22 mouse cellular contexts compared by ENCODE assay signal in genomic region chr12:46781481-46781880, GRCm38 (mm10). TPM values are rescaled to one million over a fixed set of nuclear protein-coding genes. Genes with fewer than 3 reads are reported as not detected.
DNase-seq lines count a peak whose midpoint lies in the region; ATAC-seq lines count a peak whose summit lies in the region.
"Had no signal": no experiment of that assay in that cellular context is flagged by ENCODE, and none has a peak within 500 bp of the region (broad histone marks: within the 10 kb centered on the region; RNA-seq: fewer than 3 reads in every experiment).

No protein-coding gene starts in this region.

- DNase-seq in cerebellum, postnatal 36 days = no peak
- no peak for DNase-seq in hindbrain, embryonic 11.5 days (ENCODE audit: low spot score)
- no peak for DNase-seq in testis, postnatal 10 days (ENCODE audit: low spot score)
- DNase-seq: adrenal gland, adult 8-10 months; gastrocnemius, postnatal 14 days; heart, adult 11 months; heart, postnatal 10 days; kidney, adult 18-20 months; kidney, postnatal 4 days; lung, adult 2 months; right cerebral cortex, postnatal 14 days had no signal

- H3K4me3 ChIP-seq in hindbrain, embryonic 11.5 days (ENCODE audit: low read depth, low read length) = no peak overlapping the region
- no peak overlapping the region for H3K4me3 ChIP-seq in hindbrain, embryonic 12.5 days
- no peak overlapping the region for H3K4me3 ChIP-seq in midbrain, embryonic 13.5 days (replicated peaks)
- H3K4me3 ChIP-seq in midbrain, embryonic 16.5 days (ENCODE audit: low read depth, low read length) = no peak overlapping the region
- no peak overlapping the region for H3K4me3 ChIP-seq in neural tube, embryonic 15.5 days (replicated peaks)
- H3K4me3 ChIP-seq: embryonic facial prominence, embryonic 10.5 days; heart, embryonic 12.5 days; limb, embryonic 13.5 days; liver, embryonic 12.5 days had no signal

- no peaks in the 10 kb centered on the region for H3K4me1 ChIP-seq in hindbrain, embryonic 11.5 days (replicated peaks; ENCODE audit: control insufficient read depth, insufficient read depth, low read length)
- no peaks in the 10 kb centered on the region for H3K4me1 ChIP-seq in hindbrain, embryonic 12.5 days
- 0 out of 2 replicates have a peak, but pooled peaks cover 2% of the 10 kb centered on the region for H3K4me1 ChIP-seq in midbrain, embryonic 13.5 days (replicated peaks)
- H3K4me1 ChIP-seq in midbrain, embryonic 16.5 days (ENCODE audit: control insufficient read depth, insufficient read depth, low read length) = peaks cover 9% of the 10 kb centered on the region
- 0 out of 2 replicates have a peak, but pooled peaks cover 3% of the 10 kb centered on the region for H3K4me1 ChIP-seq in neural tube, embryonic 15.5 days
- H3K4me1 ChIP-seq: embryonic facial prominence, embryonic 10.5 days; heart, embryonic 12.5 days; limb, embryonic 13.5 days; liver, embryonic 12.5 days had no signal

- no peaks in the 10 kb centered on the region for H3K27me3 ChIP-seq in hindbrain, embryonic 11.5 days (ENCODE audit: control insufficient read depth, insufficient read depth, low read length)
- no peaks in the 10 kb centered on the region for H3K27me3 ChIP-seq in hindbrain, embryonic 12.5 days
- H3K27me3 ChIP-seq in midbrain, embryonic 13.5 days = no peaks in the 10 kb centered on the region
- H3K27me3 ChIP-seq in midbrain, embryonic 16.5 days (ENCODE audit: control insufficient read depth, insufficient read depth, low read depth, low read length) = no peaks in the 10 kb centered on the region
- no peaks in the 10 kb centered on the region for H3K27me3 ChIP-seq in neural tube, embryonic 15.5 days (replicated peaks)
- H3K27me3 ChIP-seq: heart, embryonic 12.5 days; limb, embryonic 13.5 days; liver, embryonic 12.5 days had no signal

- H3K4me2 ChIP-seq in hindbrain, embryonic 11.5 days (replicated peaks; ENCODE audit: low read depth, low read length) = no peak overlapping the region
- no peak overlapping the region for H3K4me2 ChIP-seq in hindbrain, embryonic 12.5 days (replicated peaks)
- no peak overlapping the region for H3K4me2 ChIP-seq in midbrain, embryonic 13.5 days (replicated peaks)
- H3K4me2 ChIP-seq in midbrain, embryonic 16.5 days (ENCODE audit: low read length) = no peak overlapping the region
- H3K4me2 ChIP-seq in neural tube, embryonic 15.5 days = no peak overlapping the region
- H3K4me2 ChIP-seq: heart, embryonic 12.5 days; limb, embryonic 13.5 days; liver, embryonic 12.5 days had no signal

- peak; percentile 45; the same call in 1 of the 2 replicates for ATAC-seq in cerebellum, adult (ENCODE audit: insufficient number of reproducible peaks, low FRiP score, low TSS enrichment)
- 0 out of 2 replicates have a peak, but pooled peaks have one; percentile 10 for ATAC-seq in hindbrain, embryonic 11.5 days (ENCODE audit: low FRiP score)
- no peak for ATAC-seq in hindbrain, embryonic 12.5 days (ENCODE audit: low FRiP score)
- peak; percentile 66 for ATAC-seq in midbrain, embryonic 13.5 days
- ATAC-seq in midbrain, embryonic 16.5 days = no peak
- peak; percentile 48; the same call in 1 of the 2 replicates for ATAC-seq in neural tube, embryonic 15.5 days (ENCODE audit: low FRiP score)
- ATAC-seq: inflammation-experienced regulatory T-cells, adult 6 months; liver, embryonic 12.5 days had no signal

- no peak overlapping the region for H3K9ac ChIP-seq in hindbrain, embryonic 11.5 days (ENCODE audit: low read depth, low read length)
- no peak overlapping the region for H3K9ac ChIP-seq in hindbrain, embryonic 12.5 days
- no peak overlapping the region for H3K9ac ChIP-seq in midbrain, embryonic 13.5 days (replicated peaks)
- no peak overlapping the region for H3K9ac ChIP-seq in midbrain, embryonic 16.5 days (ENCODE audit: low read depth, low read length)
- no peak overlapping the region for H3K9ac ChIP-seq in neural tube, embryonic 15.5 days (replicated peaks)
- H3K9ac ChIP-seq: heart, embryonic 12.5 days; limb, embryonic 13.5 days; liver, embryonic 12.5 days had no signal

- H3K27ac ChIP-seq in hindbrain, embryonic 11.5 days (ENCODE audit: low read depth, low read length) = no peak overlapping the region
- no peak overlapping the region for H3K27ac ChIP-seq in hindbrain, embryonic 12.5 days
- H3K27ac ChIP-seq in midbrain, embryonic 13.5 days = no peak overlapping the region
- H3K27ac ChIP-seq in midbrain, embryonic 16.5 days (ENCODE audit: low read length) = no peak overlapping the region
- no peak overlapping the region for H3K27ac ChIP-seq in neural tube, embryonic 15.5 days (replicated peaks)
- H3K27ac ChIP-seq: embryonic facial prominence, embryonic 10.5 days; limb, embryonic 13.5 days; liver, embryonic 12.5 days; stomach, postnatal 0 days had no signal

- H3K9me3 ChIP-seq in hindbrain, embryonic 11.5 days (ENCODE audit: control insufficient read depth, low read length) = no peaks in the 10 kb centered on the region
- H3K9me3 ChIP-seq in hindbrain, embryonic 12.5 days (replicated peaks) = no peaks in the 10 kb centered on the region
- no peaks in the 10 kb centered on the region for H3K9me3 ChIP-seq in midbrain, embryonic 13.5 days
- H3K9me3 ChIP-seq in midbrain, embryonic 16.5 days (replicated peaks; ENCODE audit: control insufficient read depth, low read length, poor library complexity, severe bottlenecking) = no peaks in the 10 kb centered on the region
- no peaks in the 10 kb centered on the region for H3K9me3 ChIP-seq in neural tube, embryonic 15.5 days (replicated peaks)
- H3K9me3 ChIP-seq: embryonic facial prominence, embryonic 10.5 days; heart, embryonic 12.5 days; limb, embryonic 13.5 days; liver, embryonic 12.5 days had no signal

- H3K36me3 ChIP-seq in hindbrain, embryonic 11.5 days (ENCODE audit: control insufficient read depth, insufficient read depth, low read length) = no peaks in the 10 kb centered on the region
- no peaks in the 10 kb centered on the region for H3K36me3 ChIP-seq in hindbrain, embryonic 12.5 days
- H3K36me3 ChIP-seq in midbrain, embryonic 13.5 days = peaks cover 5% of the 10 kb centered on the region; the same call in 1 of the 2 replicates
- H3K36me3 ChIP-seq in midbrain, embryonic 16.5 days (ENCODE audit: control insufficient read depth, insufficient read depth, low read length) = no peaks in the 10 kb centered on the region
- H3K36me3 ChIP-seq in neural tube, embryonic 15.5 days = no peaks in the 10 kb centered on the region
- H3K36me3 ChIP-seq: embryonic facial prominence, embryonic 10.5 days; heart, embryonic 12.5 days; limb, embryonic 13.5 days; liver, embryonic 12.5 days had no signal

RNA-seq across cellular contexts. Expression of gene Nova1, which starts 37.2 kb away (rescaled TPM):
- 26.5 and 31.0 TPM in 2 replicates for polyA plus RNA-seq in hindbrain, embryonic 11.5 days (2014; fragmentation: Nextera tagmentation; extraction: Ambion mirVana)
- polyA plus RNA-seq in hindbrain, embryonic 12.5 days (2016; fragmentation: Nextera tagmentation; extraction: Ambion mirVana) = 46.2 and 52.1 TPM in 2 replicates
- polyA plus RNA-seq in midbrain, embryonic 13.5 days (2015; fragmentation: Nextera tagmentation; extraction: Ambion mirVana) = 85.6 and 102 TPM in 2 replicates
- 104 and 108 TPM in 2 replicates for polyA plus RNA-seq in midbrain, embryonic 16.5 days (2015; fragmentation: Nextera tagmentation; extraction: Ambion mirVana)
- 84.1 and 110 TPM in 2 replicates for polyA plus RNA-seq in neural tube, embryonic 15.5 days (2015; fragmentation: Nextera tagmentation; extraction: Ambion mirVana)

Comparison
In these comparisons a context has a peak if more than half of its experiments do, and no peak if none do; other contexts are left out.
1. ATAC-seq: peak in cerebellum, adult (single experiment), hindbrain, embryonic 11.5 days (single experiment), midbrain, embryonic 13.5 days (single experiment) and neural tube, embryonic 15.5 days (single experiment); none in hindbrain, embryonic 12.5 days (single experiment) and midbrain, embryonic 16.5 days (single experiment).